Mouse (Mus musculus): ENCODE data around the gene Rwdd2a.

Gene Rwdd2a

DNA sequence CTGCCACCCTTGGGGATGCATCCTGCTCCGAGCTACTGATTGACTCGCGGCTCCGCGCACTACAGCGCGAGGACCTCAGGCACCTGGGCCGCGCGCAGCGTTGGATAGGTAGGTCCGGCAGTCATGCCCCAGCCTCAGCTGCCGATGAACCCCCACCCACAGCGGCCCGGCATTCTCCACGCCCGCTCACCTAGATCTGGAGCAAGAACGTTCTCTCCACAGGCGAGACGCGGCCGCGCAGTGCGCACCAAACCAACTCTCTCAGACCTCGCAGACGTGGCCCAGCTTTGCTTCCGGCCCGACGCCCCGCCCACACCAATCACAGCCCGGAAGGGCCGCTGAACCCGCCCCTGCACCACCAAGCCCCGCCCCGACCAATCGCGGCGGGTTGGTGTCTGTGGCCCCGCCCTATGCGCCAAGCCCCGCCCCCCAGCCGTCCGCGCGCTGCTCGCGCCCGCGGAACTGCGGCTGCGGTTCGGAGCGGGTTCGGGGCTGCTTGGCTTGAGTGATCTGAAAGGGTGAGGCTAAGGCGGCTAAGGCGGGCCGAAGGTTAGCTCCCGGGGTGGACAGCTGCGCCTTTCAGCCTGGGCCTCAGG is at the start of gene Rwdd2a, which contains the start of gene Pgm3:
TSS of gene Rwdd2a (plus strand) at position 452 of the 596 bp plus-strand sequence.
TSS of gene Pgm3 (minus strand) at position 303 of the 596 bp plus-strand sequence.
- DNase-seq = peak; percentile 97

DNA sequence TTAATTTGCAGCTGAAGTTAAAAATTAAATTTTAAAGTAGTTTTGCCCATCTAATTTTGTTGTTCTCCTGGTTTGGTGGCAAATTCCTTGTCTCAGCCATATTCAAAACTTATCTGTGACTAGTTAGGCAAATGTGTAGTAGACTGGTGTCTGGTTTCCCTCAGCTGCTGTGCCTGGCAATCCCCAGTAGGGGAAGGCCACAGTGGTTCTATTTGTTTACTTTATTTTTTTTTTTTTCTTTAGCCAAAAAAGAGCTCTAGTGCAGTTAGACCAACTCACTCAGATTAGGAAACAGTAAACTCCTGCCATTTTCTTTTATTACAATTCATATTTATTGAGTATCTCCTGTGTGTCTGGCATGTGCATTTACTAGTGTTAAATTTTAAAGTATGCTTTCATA is 49.5 kb upstream of the Rwdd2a start:
- no peak for DNase-seq

DNA sequence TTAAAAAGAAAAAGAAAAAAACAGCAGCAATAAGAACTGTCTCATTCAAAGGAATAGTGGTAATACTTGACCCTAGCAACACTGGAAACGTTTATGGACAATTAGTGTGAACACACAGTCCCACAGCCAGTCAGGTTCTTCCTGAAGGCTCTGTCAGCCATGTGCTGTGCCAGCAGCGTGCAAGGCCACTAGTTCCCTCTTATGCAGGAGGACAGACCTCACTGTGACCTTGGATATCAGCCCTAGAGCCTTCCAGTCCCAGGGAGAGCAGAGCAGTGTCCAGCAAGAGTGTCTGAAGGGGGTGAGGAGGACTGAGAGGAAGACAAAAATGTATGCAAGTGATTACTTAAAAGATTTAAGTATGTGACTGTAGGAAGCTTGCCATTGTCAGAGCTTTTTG is 46.2 kb upstream of the Rwdd2a start:
- DNase-seq = no peak

DNA sequence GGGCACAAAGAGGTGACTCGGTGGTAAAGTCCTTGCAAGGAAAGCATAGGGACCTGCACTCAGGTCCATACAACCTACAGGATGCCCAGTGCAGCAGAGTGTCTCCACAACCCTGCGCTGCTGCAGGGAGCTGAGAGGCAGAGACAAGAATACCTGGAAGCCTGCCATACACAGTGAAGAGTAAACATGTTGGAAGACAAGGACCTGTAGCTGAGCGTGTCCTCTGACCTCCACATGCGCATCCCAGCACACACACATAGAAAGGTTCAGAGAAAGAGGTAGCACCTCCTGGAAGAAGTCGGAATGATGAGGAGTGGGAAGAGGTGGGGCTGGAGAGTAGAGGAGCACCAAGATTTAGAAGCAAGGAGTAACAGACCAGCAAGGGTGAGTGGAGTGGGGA is 37.7 kb upstream of the Rwdd2a start:
- no peak for DNase-seq

DNA sequence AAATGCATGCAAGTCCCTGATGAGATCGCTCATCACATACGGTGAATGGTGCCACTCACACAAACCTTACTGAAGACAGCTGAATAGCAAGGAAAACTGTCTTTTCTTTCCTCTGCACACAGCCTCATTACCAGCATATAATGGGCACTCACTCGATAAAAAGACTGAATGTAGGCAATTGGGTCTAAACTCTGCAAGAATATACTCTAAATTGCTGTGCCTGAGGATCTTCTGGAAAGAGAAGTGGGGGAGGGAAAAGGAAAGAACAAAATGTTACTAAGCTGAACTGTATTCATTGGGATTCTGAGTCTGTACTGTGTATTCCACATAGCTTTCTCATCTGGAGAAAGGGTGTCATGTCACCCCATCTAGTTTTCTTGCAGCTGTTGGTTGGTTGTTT is 28.3 kb upstream of the Rwdd2a start:
- no peak for DNase-seq

DNA sequence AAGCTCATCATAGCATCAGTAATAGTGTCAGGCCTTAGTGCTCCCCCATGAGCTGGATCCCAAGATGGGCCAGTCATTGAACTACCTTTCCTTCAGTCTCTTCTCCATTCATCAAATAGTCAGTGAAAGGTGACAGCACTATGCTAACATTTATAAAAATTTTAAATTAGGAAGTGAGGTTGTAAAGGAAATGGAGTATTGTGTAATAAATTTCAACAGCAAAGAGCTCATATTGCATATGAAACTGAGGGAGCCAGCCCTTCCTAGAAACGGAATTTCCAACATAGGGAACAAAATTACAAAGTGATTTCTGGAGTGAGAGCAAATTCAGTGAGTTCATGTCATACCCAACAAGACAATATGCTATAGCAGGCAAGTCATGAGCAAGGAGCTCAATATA is 27.2 kb upstream of the Rwdd2a start:
- DNase-seq = no peak

DNA sequence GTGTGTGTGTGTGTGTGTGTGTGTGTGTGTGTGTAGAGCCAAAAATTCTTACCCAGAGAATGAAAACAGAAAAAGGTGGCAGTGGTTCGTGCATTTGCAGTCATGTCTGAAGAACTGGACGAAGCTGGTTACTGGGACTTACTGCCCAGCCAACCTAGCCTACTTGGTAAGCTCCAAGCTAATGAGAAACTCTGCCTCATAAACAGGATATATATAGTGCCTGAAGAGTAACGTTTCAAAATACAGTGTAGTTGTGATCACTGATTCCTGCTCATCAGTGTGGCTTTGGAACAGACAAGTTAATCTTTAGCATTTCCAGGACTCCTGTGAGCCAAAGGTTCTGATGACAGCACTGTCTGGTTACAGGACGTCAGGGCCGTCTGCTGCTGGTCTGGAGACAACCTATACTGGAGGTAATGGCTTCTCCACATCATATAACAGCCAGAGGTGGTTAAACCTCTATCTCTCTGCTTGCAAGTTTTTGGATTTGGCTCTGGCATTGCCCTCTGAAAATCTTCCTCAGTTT is 22.1 kb upstream of the Rwdd2a start:
- DNase-seq = no peak

DNA sequence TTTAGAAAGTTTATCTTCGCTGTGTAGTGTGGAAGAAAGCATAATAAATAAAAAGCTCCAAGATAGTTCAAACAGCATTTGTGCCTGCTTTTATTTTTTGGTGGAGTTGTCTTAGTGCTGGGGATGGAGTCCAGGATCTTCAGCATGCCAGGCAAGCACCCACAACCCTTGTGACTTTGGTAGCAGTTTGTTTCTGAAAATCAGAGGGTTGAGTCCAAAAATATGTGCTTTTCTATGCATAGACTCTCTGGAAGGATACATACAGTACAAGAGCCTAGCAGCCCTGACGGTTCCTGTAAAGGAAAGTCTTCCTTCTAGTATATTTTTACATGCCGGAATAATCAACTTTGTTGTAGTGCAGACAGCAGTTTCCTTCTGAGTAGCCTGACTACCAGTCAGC is 21.1 kb upstream of the Rwdd2a start:
- DNase-seq = no peak

DNA sequence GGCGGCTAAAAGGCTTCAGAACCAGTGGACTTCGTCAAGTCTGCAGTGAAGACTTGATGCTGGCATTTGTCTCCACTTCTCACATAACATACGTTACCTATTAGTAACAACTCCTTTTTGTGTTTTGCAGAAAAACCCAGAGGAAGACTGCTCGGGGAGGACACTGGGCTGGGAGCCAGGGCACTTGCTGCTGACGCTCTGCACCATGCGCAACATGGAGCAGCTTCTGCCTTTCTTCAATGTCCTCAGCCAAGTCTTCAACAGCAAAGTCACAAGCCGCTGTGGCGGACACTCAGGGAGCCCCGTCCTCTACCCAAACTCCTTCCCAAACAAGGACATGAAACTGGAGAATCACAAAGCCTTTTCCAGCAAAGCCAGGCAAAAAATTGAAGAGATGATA is 17.9 kb upstream of the Rwdd2a start:
- DNase-seq = peak; percentile 44 to 45

DNA sequence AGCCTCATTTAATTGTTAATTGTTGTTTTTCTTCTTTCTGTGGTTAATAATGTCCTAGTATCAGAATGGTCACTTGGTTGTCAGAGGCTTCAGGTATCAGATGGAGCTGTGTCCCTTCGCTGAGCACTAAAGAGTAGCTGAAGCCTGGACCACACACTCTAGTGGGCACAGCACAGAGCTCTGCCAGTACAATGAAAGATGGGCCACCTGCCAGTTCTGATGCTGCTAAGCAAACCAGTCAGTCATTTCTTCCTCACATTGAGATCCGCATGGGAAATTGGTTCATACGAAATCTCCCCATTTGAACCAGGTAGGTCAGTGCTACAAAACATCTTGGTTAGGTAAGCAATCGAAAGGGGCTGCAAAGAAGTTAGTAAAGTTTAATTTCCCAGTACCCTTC is 17.1 kb upstream of the Rwdd2a start:
- DNase-seq = peak in 1 of 2 experiments; percentile 23

DNA sequence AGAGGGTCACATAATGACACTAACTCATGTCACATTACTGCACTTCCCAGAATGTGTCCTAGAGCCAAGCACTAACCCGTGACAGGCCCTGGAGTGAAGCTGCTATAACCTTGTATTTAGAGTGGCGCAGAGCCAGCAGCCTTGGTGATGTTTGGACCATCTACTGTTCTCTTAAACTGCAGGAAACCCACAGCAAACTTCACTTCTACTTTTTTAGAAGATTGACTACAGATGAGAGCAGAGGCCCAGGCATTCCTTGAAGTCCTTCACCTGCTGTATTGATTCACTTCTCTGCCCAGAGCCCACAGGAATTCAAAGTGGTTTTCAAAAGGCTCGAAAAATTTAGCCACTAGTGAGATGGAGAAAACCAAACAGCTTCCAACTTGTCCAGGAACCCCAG is 11.2 kb upstream of the Rwdd2a start:
- DNase-seq = no peak

DNA sequence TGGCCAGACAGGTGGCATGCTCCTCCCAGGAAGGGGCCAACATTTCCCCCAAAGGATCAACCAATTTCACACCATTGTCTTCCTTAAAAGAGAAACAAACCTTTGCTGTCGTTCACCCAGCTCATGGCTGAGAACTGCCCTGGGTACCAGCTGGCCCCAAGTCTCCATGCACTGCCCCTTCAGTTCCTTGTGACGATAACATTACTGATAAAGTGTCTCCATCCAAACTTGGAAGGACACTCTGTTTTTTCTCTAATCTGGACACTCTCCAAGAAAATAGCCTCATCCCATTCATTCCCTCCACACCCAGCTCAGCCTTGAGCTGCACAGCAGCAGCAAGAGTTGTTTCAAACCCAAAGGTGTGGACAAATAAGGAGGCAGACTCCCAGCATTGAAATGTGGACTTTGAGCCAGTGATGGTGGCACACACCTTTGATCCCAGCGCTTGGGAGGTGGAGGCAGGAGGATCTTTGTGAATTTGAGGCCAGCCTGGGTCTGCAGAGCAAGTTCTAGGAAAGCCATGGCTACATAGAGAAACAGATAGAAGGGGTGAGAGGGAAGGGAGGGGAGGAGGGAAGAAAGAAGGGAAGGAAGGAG is 2.4 kb upstream of the Rwdd2a start:
- DNase-seq = no peak

DNA sequence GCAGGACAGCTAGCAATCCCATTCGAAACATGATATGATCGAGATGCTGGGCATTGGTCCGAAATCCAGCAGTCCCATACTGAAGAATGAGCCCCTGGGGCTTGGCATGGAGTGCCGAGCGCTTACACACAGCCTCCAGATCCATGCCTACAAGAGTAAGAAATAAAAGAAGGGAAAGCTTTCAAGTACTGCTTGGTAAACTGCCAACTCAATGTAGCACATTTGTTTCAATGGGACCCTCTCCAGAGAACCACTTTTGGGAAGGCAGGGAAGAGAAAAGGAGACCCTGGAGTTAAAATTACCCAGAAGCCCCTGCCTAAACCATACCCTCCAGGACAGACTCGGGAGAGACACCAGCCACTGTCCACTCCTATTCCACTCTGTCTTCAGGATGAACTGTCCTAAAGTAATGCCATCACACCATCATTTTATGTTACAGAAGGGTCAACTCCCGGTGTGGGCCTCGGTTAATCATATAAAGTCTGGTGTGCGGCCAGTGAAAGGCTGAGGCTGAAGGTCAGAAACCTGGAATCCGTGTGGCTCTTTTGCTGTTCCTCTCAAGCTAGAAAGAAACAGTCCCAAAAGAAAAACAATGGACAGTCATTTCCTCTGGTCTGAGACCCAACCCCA is 1.4 kb upstream of the Rwdd2a start:
- no peak for DNase-seq

DNA sequence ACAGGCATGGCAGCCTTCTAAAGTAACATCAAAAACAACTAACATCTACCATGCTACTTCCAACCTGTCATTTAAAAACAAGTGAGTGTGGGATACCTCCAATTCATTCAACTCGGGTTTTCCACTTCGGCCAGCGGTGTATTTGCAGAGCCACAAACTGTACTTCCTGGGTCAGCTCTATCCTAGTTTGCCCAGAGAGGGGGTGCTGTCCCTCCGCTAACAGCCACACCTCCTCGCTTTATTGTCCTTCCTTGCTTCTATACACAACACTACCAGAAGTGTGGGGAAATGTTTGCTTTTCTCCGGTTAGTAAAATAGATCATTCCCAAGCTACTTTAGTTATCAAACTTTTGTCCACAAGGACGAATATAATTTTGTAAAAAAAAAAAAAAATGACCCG is 845 bp upstream of the Rwdd2a start:
- DNase-seq = no peak

DNA sequence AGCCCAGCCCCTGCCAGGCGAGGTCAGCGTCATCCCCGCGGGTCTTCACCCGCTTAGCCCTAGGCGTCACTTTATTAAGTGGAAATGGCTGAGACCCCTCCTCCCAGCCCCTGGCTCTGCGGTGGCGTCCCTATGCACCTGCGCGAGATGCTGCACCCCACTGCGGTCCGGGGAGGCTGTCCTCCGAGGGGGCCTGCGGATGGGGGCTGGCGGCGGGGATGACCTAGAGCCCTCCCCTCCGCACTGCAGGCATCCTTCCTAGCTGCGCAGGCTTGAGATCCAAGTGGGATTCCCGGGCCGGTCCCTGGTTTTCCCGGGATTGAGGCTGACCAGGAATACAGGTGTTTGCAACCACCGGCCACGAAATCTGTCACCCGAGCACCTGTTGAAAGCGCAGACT is 405 bp downstream of the Rwdd2a start:
- DNase-seq = peak; percentile 56 to 65

DNA sequence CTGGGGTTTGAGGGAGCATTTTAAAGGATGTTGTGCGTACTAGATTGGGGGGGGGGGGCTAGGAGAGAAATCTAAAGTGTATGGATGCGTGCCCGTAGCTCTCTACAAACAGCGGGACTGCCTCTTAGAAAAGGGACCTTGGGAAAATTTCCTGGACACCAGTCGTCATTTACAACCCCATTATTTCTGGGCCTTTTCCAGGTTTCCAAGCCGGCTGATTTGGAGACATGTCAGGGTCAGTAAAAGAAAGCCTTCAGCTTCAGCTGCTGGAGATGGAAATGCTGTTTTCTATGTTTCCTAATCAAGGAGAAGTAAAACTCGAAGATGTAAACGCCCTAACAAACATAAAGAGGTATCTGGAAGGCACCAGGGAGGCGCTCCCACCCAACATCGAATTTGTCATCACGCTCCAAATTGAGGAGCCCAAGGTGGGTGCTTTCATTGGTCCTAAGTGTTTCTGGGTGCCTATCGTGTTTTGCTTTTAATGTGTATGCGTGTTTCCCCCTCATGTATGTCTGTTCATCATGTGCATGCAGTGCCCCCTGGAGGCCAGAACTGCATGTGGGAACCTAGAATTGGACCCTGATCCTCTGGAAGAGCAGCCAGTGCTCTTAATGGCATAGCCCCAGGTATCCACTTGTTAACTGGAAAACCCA is 973 bp downstream of the Rwdd2a start:
- peak; percentile 83 to 87 for DNase-seq

DNA sequence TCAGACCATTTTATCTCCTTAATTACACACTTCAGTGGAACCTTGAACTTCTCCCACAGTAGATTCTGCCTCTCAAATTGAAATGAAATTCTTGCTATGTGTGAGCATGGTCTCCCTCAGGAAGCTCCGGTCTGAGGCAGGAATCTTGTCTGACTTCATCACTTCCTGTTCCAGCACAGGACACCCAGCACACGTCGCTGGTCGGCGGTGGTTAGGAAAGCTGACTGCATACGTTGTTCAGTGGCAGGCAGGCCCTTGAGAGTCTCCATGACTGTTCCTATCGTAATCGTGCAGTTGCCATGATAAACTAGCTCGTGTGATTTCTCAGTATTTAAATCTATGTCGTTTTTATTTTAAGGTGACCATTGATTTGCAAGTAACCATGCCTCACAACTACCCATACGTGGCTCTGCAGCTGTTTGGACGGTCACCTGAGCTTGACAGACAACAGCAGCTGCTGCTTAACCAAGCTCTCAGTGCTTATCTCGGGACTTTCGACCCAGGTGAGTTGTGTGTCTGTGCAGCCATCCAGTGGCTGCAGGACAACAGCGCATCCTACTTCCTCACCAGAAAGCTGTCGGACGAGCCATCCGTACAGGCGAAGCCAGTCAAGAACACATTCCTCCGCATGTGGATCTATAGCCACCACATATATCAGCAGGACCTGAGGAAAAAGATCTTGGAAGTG is 2.0 kb downstream of the Rwdd2a start:
- DNase-seq = no peak

DNA sequence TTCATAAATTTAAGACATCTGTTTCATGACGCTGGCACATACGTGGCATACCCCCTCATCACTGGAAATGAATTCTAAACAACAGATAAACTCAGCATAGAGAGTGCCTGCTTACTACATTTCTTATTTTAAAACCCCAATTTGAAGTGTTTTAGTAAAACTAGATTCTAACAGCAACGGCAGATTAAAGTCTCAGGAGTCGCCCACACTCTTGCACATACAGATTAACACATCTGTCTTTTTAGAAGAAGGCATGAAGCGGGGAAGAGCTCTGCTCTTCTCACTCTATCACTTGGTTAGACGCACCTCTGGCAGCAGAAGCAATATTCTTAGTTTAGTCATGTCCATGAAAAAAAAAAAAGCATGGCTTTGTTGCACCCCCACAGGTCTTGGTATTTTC is 3.4 kb downstream of the Rwdd2a start:
- no peak for DNase-seq

DNA sequence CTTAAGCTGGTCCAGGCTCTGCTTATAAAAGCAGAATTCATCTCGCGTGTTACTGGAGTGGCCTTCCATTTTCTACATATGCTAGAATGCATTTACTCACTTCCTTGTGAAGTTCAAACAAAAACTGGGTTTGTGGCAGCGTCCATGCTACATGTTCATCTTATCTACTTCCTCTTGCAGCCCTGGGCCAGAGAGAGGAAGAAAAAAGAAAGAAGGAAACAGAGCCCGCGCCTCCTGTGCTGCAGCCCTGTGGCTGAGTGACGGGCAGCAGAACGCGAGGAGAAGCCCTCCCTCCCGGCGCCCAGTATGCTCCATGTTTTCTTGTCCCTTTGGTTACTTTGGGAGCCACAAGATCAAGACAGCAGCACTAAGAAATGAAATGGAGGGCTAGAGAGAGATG is 7.9 kb downstream of the Rwdd2a start:
- no peak for DNase-seq

DNA sequence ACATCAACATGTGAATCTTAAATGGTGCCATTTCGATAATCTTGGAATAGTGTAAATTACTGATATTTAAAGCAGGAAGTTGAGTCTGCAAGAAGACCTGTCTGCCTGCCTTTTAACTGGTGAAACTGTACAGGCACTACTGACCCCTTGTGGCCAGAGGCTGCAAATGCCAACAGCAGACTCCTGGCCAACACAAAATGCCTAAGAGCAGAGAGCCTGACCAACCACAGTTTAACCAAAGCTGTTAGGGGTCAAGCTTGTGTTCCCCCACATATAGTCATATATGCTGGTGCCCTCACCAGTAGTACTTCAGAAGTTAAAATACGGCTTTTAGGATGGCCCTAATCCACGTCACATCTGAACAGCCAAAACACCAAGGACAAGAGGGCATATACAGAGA is 11.9 kb downstream of the Rwdd2a start:
- peak; percentile 73 to 74 for DNase-seq

DNA sequence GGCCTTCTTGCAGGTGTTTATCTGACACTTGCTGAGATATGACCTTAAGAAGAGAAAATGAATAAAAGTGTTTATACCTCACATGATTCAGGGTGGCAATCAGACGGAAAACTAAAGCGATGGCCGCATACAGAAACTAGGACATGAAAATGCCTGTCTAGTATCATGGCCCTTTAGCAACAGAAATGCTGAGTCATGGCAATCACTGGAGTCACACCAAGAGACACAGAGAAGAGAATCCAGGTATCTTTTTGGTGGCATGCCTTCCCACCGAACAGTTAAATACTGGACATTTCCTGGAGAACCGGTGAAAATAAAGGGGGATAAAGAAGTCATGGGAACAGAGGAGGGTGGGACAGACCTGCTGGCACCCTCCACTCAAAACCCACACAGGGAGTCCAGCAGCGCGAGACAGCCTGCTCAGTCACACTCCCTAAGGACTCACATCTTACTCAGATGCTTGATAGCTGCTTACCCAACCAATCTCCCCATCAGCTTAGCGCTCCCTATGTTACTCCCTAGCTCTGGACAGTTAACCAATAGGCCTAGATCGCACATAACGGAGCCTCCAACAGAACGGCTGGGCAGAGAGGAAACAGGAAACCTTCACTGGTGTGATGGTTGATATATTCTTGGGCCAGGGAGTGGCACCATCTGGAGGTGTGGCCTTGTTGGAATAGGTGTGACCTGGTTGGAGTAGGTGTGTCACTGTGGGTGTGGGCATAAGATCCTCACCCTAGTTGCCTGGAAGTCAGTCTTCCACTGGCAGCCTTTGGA is 15.4 kb downstream of the Rwdd2a start:
- DNase-seq = no peak

All from cerebellum, adult 18-20 months (tissue).